Mouse (Mus musculus): ENCODE results near the gene Igsf23. TPM values are rescaled to one million over a fixed set of nuclear protein-coding genes. Genes with fewer than 3 reads are reported as not detected.

Igsf23 gene
- polyA plus RNA-seq, 1 experiment from 2014 or later: 0.14 TPM

DNA sequence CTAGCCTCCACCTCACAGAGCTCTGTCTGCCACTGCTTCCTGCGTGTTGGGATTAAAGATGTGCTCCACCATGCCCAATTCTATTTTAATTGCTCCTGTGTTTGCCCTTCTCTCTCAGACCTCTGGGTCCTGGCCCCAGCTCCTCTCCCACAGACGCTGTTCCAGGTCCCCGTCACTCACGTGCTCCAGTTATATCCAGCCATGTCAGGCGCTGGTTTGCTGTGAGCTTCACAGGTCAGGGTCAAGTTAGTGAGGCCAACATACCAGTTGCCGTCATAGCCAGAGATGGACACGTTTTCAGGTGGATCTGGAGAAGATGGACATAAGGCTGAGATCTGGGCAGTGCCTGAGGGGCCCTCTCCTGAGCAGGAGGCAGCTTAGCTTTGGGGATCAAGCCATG lies 36.0 kb downstream of the Igsf23 start:
- Histone ChIP-seq H3K4me2 (no peak overlapping the region), H3K27ac (no peak overlapping the region), H3K9ac (replicated peaks) (no peak overlapping the region), H3K4me3 (replicated peaks) (no peak overlapping the region), H3K36me3 (peaks cover 32% of the 10 kb centered on the region; the same call in 1 of the 2 replicates), H3K27me3 (no peaks in the 10 kb centered on the region), H3K4me1 (replicated peaks) (no peaks in the 10 kb centered on the region), H3K9me3 (no peaks in the 10 kb centered on the region)
- 85% methylated on average over 7 of the region's 7 CpGs for WGBS
- ATAC-seq (ENCODE audit: insufficient number of reproducible peaks, insufficient read depth, low FRiP score, low TSS enrichment, low read depth): no peak

DNA sequence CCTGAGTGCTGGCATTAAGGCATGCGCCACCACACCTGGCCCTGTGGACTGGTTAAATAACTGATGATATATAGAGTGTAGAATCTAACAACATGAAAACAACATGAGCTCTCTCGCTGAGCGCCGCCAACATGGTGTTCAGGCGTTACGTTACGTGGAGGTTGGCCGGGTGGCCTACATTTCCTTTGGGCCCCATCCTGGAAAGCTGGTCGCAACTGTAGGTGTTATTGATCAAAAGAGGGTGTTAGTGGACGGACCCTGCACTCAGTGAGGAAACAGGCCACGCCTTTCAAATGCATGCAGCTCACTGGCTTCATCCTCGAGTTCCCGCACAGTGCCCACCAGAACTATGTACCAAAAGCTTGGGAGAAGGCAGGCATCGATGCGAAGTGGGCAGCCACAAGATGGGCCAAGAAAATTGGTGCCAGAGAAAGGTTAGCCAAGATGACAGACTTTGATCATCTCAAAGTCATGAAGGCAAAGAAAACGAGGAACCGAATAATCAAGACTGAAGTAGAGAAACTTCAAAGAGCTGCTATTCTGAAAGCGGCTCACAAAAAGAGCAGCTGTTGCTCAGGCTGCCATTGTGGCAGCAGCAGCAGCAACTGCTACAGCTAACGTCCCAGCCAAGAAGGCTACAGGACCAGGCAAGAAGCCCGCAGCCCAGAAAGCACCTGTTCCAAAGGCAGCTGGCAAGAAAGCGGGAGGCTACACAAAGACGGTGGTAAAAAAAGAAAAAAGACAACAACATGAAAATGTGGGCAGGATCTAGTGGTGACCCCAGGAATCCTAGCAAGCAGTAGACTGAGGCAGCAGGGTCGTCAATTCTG lies 38.6 kb downstream of the Igsf23 start:
- no peaks in the 10 kb centered on the region for H3K27me3 ChIP-seq
- no peak overlapping the region for H3K4me2 ChIP-seq
- H3K36me3 ChIP-seq: peaks cover 37% of the 10 kb centered on the region
- H3K9me3 ChIP-seq: peaks cover 2% of the 10 kb centered on the region; the same call in 1 of the 2 replicates
- H3K9ac ChIP-seq (replicated peaks): no peak overlapping the region
- H3K4me3 ChIP-seq (replicated peaks): no peak overlapping the region
- 82% methylated on average over 23 of the region's 23 CpGs for WGBS
- H3K27ac ChIP-seq: no peak overlapping the region
- H3K4me1 ChIP-seq (replicated peaks): no peaks in the 10 kb centered on the region
- ATAC-seq (ENCODE audit: insufficient number of reproducible peaks, insufficient read depth, low FRiP score, low TSS enrichment, low read depth): no peak

DNA sequence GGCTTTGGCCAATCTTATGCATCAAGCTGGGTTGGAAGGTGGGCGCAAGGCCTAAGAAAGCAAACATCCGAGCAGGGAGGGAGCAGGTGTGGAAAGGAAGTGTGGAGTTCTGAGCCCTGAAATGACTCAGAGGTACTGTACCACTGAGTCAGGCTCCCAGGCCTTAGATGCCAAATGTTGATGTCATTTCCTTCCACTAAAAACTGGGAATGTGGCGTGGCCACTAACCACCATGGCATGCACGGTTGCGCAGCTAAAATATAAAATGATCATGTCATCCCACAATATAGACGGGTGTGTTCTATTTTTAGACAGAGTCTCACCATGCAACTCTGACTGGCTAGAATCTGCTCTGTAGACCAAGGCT lies 39.3 kb downstream of the Igsf23 start:
- H3K4me2 ChIP-seq: no peak overlapping the region

DNA sequence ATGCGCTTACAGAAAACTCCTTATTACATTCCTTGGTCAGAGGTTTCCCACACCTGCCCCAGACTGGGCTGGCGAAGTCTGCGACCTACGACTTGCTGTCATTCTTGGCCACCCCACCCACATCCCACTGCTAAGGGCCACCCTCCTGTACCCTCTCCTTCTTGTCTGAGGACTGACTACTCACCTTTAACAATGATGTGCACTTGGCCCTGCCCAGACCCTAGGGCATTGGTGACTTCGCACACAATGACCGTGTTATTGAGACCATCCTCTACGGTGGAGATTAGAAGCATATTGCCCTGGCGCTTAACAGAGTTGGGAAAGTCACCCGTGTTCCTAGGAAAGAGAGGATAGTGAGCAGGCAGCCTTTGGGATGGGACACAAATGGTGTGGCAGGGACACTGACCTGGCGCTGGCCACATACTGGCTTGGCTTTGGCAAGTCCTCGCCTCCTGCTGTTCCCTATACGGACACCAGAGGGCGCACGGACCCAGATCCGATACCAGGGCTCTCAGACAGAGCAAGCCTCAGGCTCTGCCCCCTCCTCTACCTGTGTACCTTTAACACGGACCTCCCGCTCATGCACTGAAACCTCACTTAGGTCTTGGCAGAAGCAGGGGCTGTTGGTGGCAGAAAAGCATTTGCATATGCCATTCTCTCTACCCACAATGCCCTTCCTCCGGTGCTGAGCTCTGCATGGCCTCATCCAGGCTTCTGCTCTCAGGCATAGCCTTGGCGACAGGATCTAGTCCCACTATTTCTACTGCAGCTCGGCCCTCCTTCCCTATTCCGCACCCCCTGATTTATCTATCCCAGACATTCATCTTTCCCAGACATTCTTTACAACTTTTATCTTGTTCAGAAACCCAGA lies 39.9 kb downstream of the Igsf23 start:
- Histone ChIP-seq H3K9ac (replicated peaks) (no peak overlapping the region), H3K9me3 (peaks cover 11% of the 10 kb centered on the region), H3K4me3 (replicated peaks) (no peak overlapping the region), H3K27me3 (no peaks in the 10 kb centered on the region), H3K4me1 (replicated peaks) (no peaks in the 10 kb centered on the region), H3K36me3 (peaks cover 34% of the 10 kb centered on the region), H3K27ac (no peak overlapping the region), H3K4me2 (no peak overlapping the region)
- WGBS: 51% methylated on average over 21 of the region's 21 CpGs
- ATAC-seq (ENCODE audit: insufficient number of reproducible peaks, insufficient read depth, low FRiP score, low TSS enrichment, low read depth): 0 out of 2 replicates have a peak, but pooled peaks have one; percentile 39

More for the DNA sequence above, 39.3 kb downstream of the Igsf23 start:
- no peak overlapping the region for H3K4me3 ChIP-seq (replicated peaks)
- 90% methylated on average over 6 of the region's 6 CpGs for WGBS
- ATAC-seq (ENCODE audit: insufficient number of reproducible peaks, insufficient read depth, low FRiP score, low TSS enrichment, low read depth): no peak
- H3K36me3 ChIP-seq: peaks cover 36% of the 10 kb centered on the region
- no peak overlapping the region for H3K9ac ChIP-seq (replicated peaks)
- peaks cover 8% of the 10 kb centered on the region; the same call in 1 of the 2 replicates for H3K9me3 ChIP-seq
- no peaks in the 10 kb centered on the region for H3K4me1 ChIP-seq (replicated peaks)
- no peak overlapping the region for H3K27ac ChIP-seq
- H3K27me3 ChIP-seq: no peaks in the 10 kb centered on the region

DNA sequence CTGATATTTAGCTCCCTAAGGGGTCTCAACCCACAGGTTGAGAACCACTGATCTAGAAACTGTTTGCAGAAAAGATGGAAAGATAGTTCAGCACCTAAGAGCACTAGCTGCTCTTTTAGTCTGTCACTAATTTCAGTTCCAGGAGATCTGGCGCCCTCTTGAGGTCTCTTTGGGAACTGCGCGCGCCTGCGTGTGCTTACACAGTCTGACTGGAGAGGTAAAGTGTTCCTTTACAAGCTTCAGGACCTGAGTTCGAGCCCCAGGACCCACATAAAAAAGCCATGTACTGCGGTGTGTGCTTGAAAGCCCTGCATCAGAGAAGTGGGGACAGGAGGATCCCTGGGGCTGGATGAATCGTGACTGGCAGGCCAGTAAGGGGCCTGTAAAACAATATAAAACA lies 60.7 kb downstream of the Igsf23 start:
- H3K36me3 ChIP-seq: no peaks in the 10 kb centered on the region
- H3K27me3 ChIP-seq: no peaks in the 10 kb centered on the region
- H3K4me3 ChIP-seq (replicated peaks): no peak overlapping the region
- H3K9me3 ChIP-seq: 0 out of 2 replicates have a peak, but pooled peaks cover 3% of the 10 kb centered on the region
- ATAC-seq (ENCODE audit: insufficient number of reproducible peaks, insufficient read depth, low FRiP score, low TSS enrichment, low read depth): no peak
- no peak overlapping the region for H3K27ac ChIP-seq
- H3K4me2 ChIP-seq: no peak overlapping the region
- H3K4me1 ChIP-seq (replicated peaks): no peaks in the 10 kb centered on the region
- no peak overlapping the region for H3K9ac ChIP-seq (replicated peaks)
- WGBS: 54% methylated on average over 8 of the region's 8 CpGs

DNA sequence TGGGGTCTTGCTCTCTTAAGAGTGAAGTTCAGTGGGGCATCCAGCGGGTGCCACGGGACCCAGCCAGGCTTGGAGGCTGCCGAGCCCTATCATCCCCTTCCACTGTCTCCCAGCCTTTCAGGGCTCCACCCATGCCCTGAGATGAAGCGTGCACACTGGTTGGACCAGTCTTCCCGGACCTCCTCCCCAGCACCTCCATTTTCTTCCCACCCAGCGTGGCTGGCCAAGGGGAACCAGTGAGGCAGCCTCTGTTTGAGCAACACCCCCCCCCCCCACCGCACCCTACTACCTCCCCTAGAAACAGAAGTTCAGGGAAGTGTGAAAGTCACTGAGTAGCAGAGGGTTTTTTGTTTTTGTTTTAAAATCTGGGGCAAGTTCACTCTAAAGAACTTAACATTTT lies 62.7 kb downstream of the Igsf23 start, which contains the start of gene Ceacam19:
Gene Ceacam19, minus strand, starts transcription at position 117 of the 400 bp plus-strand sequence.
- Histone ChIP-seq H3K9me3 (0 out of 2 replicates have a peak, but pooled peaks cover 11% of the 10 kb centered on the region), H3K36me3 (no peaks in the 10 kb centered on the region), H3K27ac (no peak within 1 kb of the TSS), H3K4me3 (replicated peaks) (no peak within 1 kb of the TSS), H3K9ac (replicated peaks) (no peak within 1 kb of the TSS), H3K4me2 (no peak within 1 kb of the TSS), H3K27me3 (no peaks in the 10 kb centered on the region), H3K4me1 (replicated peaks) (no peaks in the 10 kb centered on the region)
- ATAC-seq (ENCODE audit: insufficient number of reproducible peaks, insufficient read depth, low FRiP score, low TSS enrichment, low read depth): no peak
- WGBS: 67% methylated on average over 7 of the region's 7 CpGs

Other genes starting within 250 kb of the Igsf23 start
- gene Tomm40, start 235.3 kb downstream of the Igsf23 start, polyA plus RNA-seq (2016; fragmentation: Nextera tagmentation; extraction: Ambion mirVana): 166 and 174 TPM in 2 replicates
- gene Nectin2, start 200.3 kb downstream of the Igsf23 start, polyA plus RNA-seq (2016; fragmentation: Nextera tagmentation; extraction: Ambion mirVana): 65.0 and 74.9 TPM in 2 replicates
- 59.7 and 63.3 TPM in 2 replicates for gene Bcam, start 179.7 kb downstream of the Igsf23 start, polyA plus RNA-seq (2016; fragmentation: Nextera tagmentation; extraction: Ambion mirVana)
- 2.8 and 3.1 TPM in 2 replicates for gene Cblc, start 153.9 kb downstream of the Igsf23 start, polyA plus RNA-seq (2016; fragmentation: Nextera tagmentation; extraction: Ambion mirVana)
- gene Bcl3, start 128.0 kb downstream of the Igsf23 start, polyA plus RNA-seq (2016; fragmentation: Nextera tagmentation; extraction: Ambion mirVana): 0.54 and 0.82 TPM in 2 replicates
- 0.43 TPM in 1 of 2 replicates, not detected in the other for gene Gm19345, start 98.8 kb downstream of the Igsf23 start, polyA plus RNA-seq (2016; fragmentation: Nextera tagmentation; extraction: Ambion mirVana)
- gene Ceacam16, start 89.5 kb downstream of the Igsf23 start, polyA plus RNA-seq (2016; fragmentation: Nextera tagmentation; extraction: Ambion mirVana): not detected in 2 replicates
- gene Ceacam19, start 62.8 kb downstream of the Igsf23 start, polyA plus RNA-seq (2016; fragmentation: Nextera tagmentation; extraction: Ambion mirVana): not detected in 2 replicates
- gene Pvr, start 29.6 kb downstream of the Igsf23 start, polyA plus RNA-seq (2016; fragmentation: Nextera tagmentation; extraction: Ambion mirVana): 7.5 and 8.1 TPM in 2 replicates
- gene Ceacam20, start 14.7 kb upstream of the Igsf23 start, polyA plus RNA-seq (2016; fragmentation: Nextera tagmentation; extraction: Ambion mirVana): not detected in 2 replicates
- gene Nlrp9b, start 40.7 kb upstream of the Igsf23 start, polyA plus RNA-seq (2016; fragmentation: Nextera tagmentation; extraction: Ambion mirVana): not detected in 2 replicates
- not detected in 2 replicates for gene Vmn1r91, start 148.9 kb upstream of the Igsf23 start, polyA plus RNA-seq (2016; fragmentation: Nextera tagmentation; extraction: Ambion mirVana)
- not detected in 2 replicates for gene Gm16442, start 171.8 kb upstream of the Igsf23 start, polyA plus RNA-seq (2016; fragmentation: Nextera tagmentation; extraction: Ambion mirVana)
- gene Vmn1r93, start 188.3 kb upstream of the Igsf23 start, polyA plus RNA-seq (2016; fragmentation: Nextera tagmentation; extraction: Ambion mirVana): not detected in 2 replicates
- not detected in 2 replicates for gene Vmn1r94, start 217.6 kb upstream of the Igsf23 start, polyA plus RNA-seq (2016; fragmentation: Nextera tagmentation; extraction: Ambion mirVana)
- gene Vmn1r95, start 243.0 kb upstream of the Igsf23 start, polyA plus RNA-seq (2016; fragmentation: Nextera tagmentation; extraction: Ambion mirVana): not detected in 2 replicates

Data from limb, embryonic 12.5 days (tissue).